Mouse (Mus musculus) kidney, embryonic 16.5 days (tissue): ENCODE measurements at regions not wholly inside any gene's neighbourhood (a gene's known extent, or its start where the extent isn't known, plus 50 kb on each side); places are given as distances from the start of the nearest gene placed in this dataset.

Experiments used
- ATAC-seq: fragments of 200-750 bp; cut with Nextera tagmentation; 2 replicates; pipeline ENCODE4 v1.8.0; 2017; ENCODE audit warnings: moderate TSS enrichment; ENCODE audit not compliant: low FRiP score, low TSS enrichment
- H3K27ac ChIP-seq: fragments of 300-500 bp; sonication (generic); 2 replicates; pipeline ENCODE4 v1.5.1; 2014; ENCODE audit warnings: low read length
- H3K27me3 ChIP-seq: fragments of 300-500 bp; sonication (generic); 2 replicates; pipeline ENCODE4 v1.6.1; 2014; ENCODE audit warnings: low read length, control low read depth, mixed read lengths; ENCODE audit not compliant: insufficient read depth
- H3K36me3 ChIP-seq: fragments of 300-500 bp; sonication (generic); 2 replicates; pipeline ENCODE4 v1.6.1; 2014; ENCODE audit warnings: low read length, control low read depth, mixed read lengths; ENCODE audit not compliant: insufficient read depth
- H3K4me1 ChIP-seq: fragments of 300-500 bp; sonication (generic); 2 replicates; pipeline ENCODE4 v1.6.1; 2014; ENCODE audit warnings: low read length, control low read depth, mixed read lengths; ENCODE audit not compliant: insufficient read depth
- H3K4me2 ChIP-seq: fragments of 300-500 bp; sonication (generic); replicated peaks from 2 replicates; pipeline ENCODE4 v1.6.1; 2014; ENCODE audit warnings: low read depth, low read length
- H3K4me3 ChIP-seq: fragments of 300-500 bp; sonication (generic); 2 replicates; pipeline ENCODE4 v1.5.1; 2014; ENCODE audit warnings: mild to moderate bottlenecking, low read length
- H3K9ac ChIP-seq: fragments of 300-500 bp; sonication (generic); replicated peaks from 2 replicates; pipeline ENCODE4 v1.6.1; 2014; ENCODE audit warnings: low read length
- H3K9me3 ChIP-seq: fragments of 300-500 bp; sonication (generic); 2 replicates; pipeline ENCODE4 v1.6.1; 2016; ENCODE audit warnings: low read length, control low read depth
- WGBS: fragments of 180-500 bp; shearing (Covaris S2); extraction: QIAGEN DNeasy Blood & Tissue Kit; methylation state at CpG from one replicate; pipeline ENCODE4 v1.1.7; 2014; 5-methylcytosine and 5-hydroxymethylcytosine counted together

DNA sequence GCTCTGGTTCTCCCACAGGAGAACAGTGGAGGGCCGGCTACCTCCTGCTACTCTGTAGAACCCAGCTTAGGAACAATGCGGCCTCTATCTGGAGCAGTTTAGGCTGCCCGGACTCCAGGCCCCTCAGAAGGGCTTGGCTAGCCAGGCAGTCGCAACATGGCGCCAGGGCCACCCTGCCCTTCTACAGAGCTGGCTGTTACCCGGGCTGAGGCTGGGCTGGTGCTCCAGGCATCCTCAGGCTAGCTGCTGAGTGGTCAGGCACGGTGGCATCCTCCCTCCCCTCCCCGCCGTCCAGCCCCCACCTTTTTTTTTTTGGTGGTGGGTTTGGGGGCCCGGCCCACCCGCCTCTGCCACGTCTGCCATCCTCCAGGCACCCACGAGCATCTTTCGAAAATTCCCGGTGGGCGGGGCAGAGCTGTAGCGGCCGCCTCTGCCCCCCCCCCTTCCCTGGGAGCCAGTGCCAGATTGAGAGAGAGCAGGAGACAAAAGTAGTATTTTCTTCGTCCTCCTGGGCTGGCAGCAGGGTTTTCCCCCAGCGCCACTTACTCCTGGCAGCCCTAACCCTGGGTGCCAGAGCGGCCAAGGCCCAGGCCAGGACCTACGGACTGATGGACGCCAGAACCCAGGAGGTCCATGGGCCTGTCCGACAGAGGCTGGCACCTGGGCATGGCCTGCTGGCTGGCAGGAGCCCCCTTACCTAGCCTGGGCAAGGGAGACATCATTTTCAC is 55.6 kb upstream of the Ppara start:
- H3K4me3 ChIP-seq, result no peak overlapping the region
- no peaks in the 10 kb centered on the region for H3K27me3 ChIP-seq
- 87% methylated on average over 21 of the region's 24 CpGs for WGBS
- H3K4me2 ChIP-seq, result no peak overlapping the region
- no peak overlapping the region for H3K9ac ChIP-seq
- H3K36me3 ChIP-seq, result peaks cover 31% of the 10 kb centered on the region
- 0 out of 2 replicates have a peak overlapping the region, but pooled peaks have one; percentile 30 for H3K27ac ChIP-seq
- no peaks in the 10 kb centered on the region for H3K9me3 ChIP-seq
- H3K4me1 ChIP-seq, result peaks cover 58% of the 10 kb centered on the region
- ATAC-seq, result no peak

DNA sequence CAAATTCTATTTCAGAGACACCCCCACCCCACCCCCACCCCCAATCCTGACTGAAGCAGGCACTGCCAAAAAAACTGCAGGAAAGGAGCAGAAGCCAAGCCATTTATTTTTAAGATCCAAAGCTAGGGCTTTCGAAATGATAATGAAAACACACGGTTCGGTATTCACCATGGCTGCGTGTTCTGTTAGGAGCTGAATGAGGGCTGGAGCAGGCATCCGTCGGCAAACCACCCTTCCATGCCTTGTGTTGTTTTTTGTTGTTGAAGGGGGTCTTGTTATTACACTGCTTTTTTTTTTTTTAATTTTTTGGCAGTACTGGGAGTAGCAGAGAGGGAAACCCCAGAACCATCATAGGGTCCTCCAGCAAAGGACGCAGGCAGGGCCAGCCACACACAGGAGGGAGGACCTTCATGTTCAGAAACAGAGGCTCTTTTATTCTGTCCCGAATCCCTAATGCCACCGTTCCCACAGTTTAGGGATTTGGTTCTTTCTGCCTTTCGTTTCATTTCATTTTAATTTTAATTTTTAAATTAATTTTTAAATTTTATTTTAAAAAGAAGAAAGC is 54.8 kb upstream of the Ppara start:
- ATAC-seq, result no peak
- no peak overlapping the region for H3K27ac ChIP-seq
- 0 out of 2 replicates have a peak overlapping the region, but pooled peaks have one; percentile 22 for H3K9ac ChIP-seq
- no peak overlapping the region for H3K4me3 ChIP-seq
- H3K36me3 ChIP-seq, result peaks cover 32% of the 10 kb centered on the region
- no peaks in the 10 kb centered on the region for H3K9me3 ChIP-seq
- H3K4me2 ChIP-seq, result no peak overlapping the region
- WGBS, result 76% methylated on average over 10 of the region's 10 CpGs
- peaks cover 50% of the 10 kb centered on the region for H3K4me1 ChIP-seq
- no peaks in the 10 kb centered on the region for H3K27me3 ChIP-seq

- 0 out of 2 replicates have a peak, but pooled peaks have one; percentile 21 for ATAC-seq
- H3K27ac ChIP-seq, result peak overlapping the region; percentile 35; the same call in 1 of the 2 replicates
- H3K36me3 ChIP-seq, result peaks cover 36% of the 10 kb centered on the region
- H3K9ac ChIP-seq, result peak overlapping the region; percentile 13; the same call in 1 of the 2 replicates
- H3K4me1 ChIP-seq, result peaks cover 43% of the 10 kb centered on the region
- no peaks in the 10 kb centered on the region for H3K9me3 ChIP-seq
- H3K4me3 ChIP-seq, result no peak overlapping the region
- H3K4me2 ChIP-seq, result peak overlapping the region; percentile 20
- WGBS, result 21% methylated on average over 13 of the region's 13 CpGs
- H3K27me3 ChIP-seq, result no peaks in the 10 kb centered on the region
Measured at GRCm38 (mm10) chr15:85680460-85681224, 54.1 kb upstream of the Ppara start.

DNA sequence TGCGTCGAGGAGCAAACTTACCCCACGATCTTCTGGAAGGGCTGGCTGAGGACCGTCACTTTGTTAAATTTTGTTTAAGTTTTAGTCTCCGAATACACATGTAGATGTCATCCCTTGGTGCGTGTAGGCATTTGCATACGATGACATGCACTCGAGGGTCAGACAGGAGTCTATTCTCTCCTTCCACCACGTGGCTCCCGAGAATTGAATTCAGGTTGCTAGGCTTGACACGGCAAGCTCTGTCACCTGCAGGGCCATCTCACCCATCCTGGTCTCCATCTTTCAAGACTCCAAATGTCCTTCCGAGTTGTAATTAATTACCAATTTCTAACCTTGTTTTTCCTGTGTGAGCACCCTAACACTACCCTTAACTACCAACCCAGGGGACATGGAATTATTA is 52.7 kb upstream of the Ppara start:
- Histone ChIP-seq H3K9me3 (no peaks in the 10 kb centered on the region), H3K36me3 (peaks cover 32% of the 10 kb centered on the region), H3K9ac (no peak overlapping the region), H3K4me1 (peaks cover 40% of the 10 kb centered on the region), H3K4me2 (no peak overlapping the region), H3K27ac (no peak overlapping the region), H3K4me3 (no peak overlapping the region), H3K27me3 (no peaks in the 10 kb centered on the region)
- WGBS, result 88% methylated on average over 12 of the region's 12 CpGs
- no peak for ATAC-seq

DNA sequence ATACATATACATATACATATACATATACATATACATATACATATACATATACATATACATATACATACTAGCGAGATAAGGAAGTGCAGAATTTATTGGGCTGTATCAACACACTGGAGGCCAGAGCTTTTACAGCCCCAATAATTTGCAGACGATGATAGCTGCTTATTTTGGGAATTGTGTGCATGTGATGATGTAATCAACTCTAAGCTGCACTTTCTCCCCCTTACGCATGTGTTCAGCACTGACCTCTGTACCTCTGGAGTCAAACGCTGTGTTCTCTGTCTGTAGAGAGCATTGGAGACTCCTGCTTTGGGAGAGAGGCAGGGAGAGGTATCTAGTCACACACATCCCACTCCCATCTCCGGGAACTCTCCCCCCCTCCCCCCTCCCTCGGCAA is 52.0 kb upstream of the Ppara start:
- WGBS, result 68% methylated on average over 6 of the region's 6 CpGs
- H3K9me3 ChIP-seq, result no peaks in the 10 kb centered on the region
- H3K9ac ChIP-seq, result no peak overlapping the region
- no peak overlapping the region for H3K27ac ChIP-seq
- ATAC-seq, result no peak
- H3K27me3 ChIP-seq, result no peaks in the 10 kb centered on the region
- peaks cover 43% of the 10 kb centered on the region for H3K4me1 ChIP-seq
- H3K4me3 ChIP-seq, result no peak overlapping the region
- no peak overlapping the region for H3K4me2 ChIP-seq
- peaks cover 32% of the 10 kb centered on the region for H3K36me3 ChIP-seq

GRCm38 (mm10) chr15:85683271-85683670 is 51.5 kb upstream of the Ppara start:
- H3K36me3 ChIP-seq, result peaks cover 32% of the 10 kb centered on the region
- no peaks in the 10 kb centered on the region for H3K27me3 ChIP-seq
- WGBS, result 90% methylated on average over 6 of the region's 6 CpGs
- H3K9me3 ChIP-seq, result no peaks in the 10 kb centered on the region
- H3K4me3 ChIP-seq, result no peak overlapping the region
- H3K27ac ChIP-seq, result no peak overlapping the region
- no peak overlapping the region for H3K4me2 ChIP-seq
- H3K9ac ChIP-seq, result no peak overlapping the region
- peaks cover 38% of the 10 kb centered on the region for H3K4me1 ChIP-seq
- no peak for ATAC-seq

- Histone ChIP-seq H3K9ac (no peak overlapping the region), H3K27ac (no peak overlapping the region), H3K27me3 (no peaks in the 10 kb centered on the region), H3K4me2 (no peak overlapping the region), H3K36me3 (peaks cover 32% of the 10 kb centered on the region), H3K4me3 (no peak overlapping the region), H3K4me1 (peaks cover 36% of the 10 kb centered on the region), H3K9me3 (no peaks in the 10 kb centered on the region)
- no peak for ATAC-seq
- 95% methylated on average over 4 of the region's 4 CpGs for WGBS
Measured at GRCm38 (mm10) chr15:85683716-85684115, 51.1 kb upstream of the Ppara start.

GRCm38 (mm10) chr15:85684164-85684708 is 50.5 kb upstream of the Ppara start:
- Histone ChIP-seq H3K4me2 (no peak overlapping the region), H3K27me3 (no peaks in the 10 kb centered on the region), H3K27ac (no peak overlapping the region), H3K36me3 (peaks cover 34% of the 10 kb centered on the region), H3K9ac (no peak overlapping the region), H3K4me1 (peaks cover 32% of the 10 kb centered on the region), H3K4me3 (no peak overlapping the region), H3K9me3 (no peaks in the 10 kb centered on the region)
- WGBS, result 80% methylated on average over 14 of the region's 14 CpGs
- no peak for ATAC-seq

DNA sequence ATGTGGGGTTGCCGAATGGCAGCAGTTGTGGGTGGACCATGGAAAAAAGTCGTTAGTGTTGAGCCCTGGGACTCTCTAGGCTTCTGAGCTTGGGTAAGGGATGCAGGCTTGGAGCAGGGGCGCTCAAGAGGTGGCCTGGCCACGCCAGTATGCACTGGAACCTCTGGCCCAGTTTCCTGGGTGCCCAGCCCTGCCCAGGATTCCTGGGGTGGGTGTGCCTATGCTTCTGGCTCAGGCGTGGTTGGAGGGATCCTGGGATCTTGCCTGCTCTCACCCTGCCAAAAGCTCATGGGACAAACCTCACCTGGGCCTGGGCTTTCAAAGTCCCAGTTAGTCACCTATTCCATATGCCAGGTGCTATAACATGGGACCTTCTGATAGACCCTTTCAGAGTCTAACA is 49.9 kb upstream of the Ppara start:
- peaks cover 25% of the 10 kb centered on the region for H3K4me1 ChIP-seq
- H3K27ac ChIP-seq, result no peak overlapping the region
- peaks cover 41% of the 10 kb centered on the region for H3K36me3 ChIP-seq
- no peak for ATAC-seq
- H3K4me3 ChIP-seq, result no peak overlapping the region
- no peak overlapping the region for H3K9ac ChIP-seq
- WGBS, result 64% methylated on average over 5 of the region's 5 CpGs
- H3K27me3 ChIP-seq, result no peaks in the 10 kb centered on the region
- H3K4me2 ChIP-seq, result no peak overlapping the region
- H3K9me3 ChIP-seq, result no peaks in the 10 kb centered on the region
